Mouse (Mus musculus) adrenal gland, adult 18-20 months (tissue): Measurements from ENCODE around the gene Igsf8. TPM values are rescaled to one million over a fixed set of nuclear protein-coding genes. Genes with fewer than 3 reads are reported as not detected.
A peak's percentile ranks its signal among the peaks of the same experiment; 100 is the strongest.

Experiments used
- DNase-seq, 2 experiments: peaks; one replicate each; pipeline ENCODE4 v3.0.0; 2021 to 2022; ENCODE audit warnings: low spot score in 2 of 2
- total RNA-seq, 2 experiments: library from RNA; stranded (reverse); gene quantifications; 1 replicate in 1 of 2; 2 replicates in 1 of 2; pipeline ENCODE4 v1.2.3; 2021

The Igsf8 gene
- total RNA-seq, 2 experiments from 2014 or later = 20.8 to 27.8 TPM

DNA sequence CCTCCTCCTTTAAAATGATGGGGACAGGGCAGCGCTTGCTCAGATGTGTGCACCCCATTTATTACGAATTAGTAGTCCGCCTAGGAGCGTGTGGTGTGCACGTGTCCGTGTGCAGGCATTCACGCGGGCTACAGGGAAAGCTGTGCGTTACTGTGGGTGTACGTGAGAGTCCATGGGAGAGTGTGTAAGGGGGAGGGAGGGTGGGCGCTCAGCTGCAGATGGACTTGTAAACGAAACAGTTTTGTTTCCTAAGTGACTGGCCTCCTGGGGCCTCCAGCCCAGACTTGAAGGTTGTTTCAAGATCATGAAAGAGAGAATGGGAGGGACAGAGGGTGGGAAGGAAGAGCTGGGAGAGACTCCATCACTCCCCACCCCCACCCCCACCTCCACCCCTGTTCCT, 39.7 kb downstream of the Igsf8 start:
- no peak for DNase-seq

GRCm38 (mm10) chr1:172302311-172302710, 40.9 kb downstream of the Igsf8 start:
- no peak for DNase-seq

- DNase-seq = no peak
Measured at GRCm38 (mm10) chr1:172302851-172303250, 41.4 kb downstream of the Igsf8 start.

DNA sequence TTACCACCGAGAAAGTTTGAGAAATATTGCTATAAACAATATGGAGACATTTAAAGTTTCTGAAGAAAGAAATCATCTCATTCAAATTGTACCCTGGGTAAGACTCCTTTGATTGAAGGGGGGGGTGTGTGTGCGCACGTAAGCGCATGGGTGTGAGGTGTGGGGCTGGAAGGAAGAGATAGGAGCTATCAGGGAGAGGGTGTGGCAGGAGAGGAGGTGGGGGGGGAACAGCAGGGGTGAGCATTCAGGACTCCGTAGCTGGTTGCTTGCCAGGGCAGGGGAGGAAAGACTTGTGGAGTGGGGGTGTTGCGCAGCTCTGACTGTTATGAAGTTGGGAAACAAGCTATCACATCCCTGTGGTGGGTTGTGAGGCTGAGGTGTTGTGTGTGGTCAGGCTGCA, 43.0 kb downstream of the Igsf8 start:
- DNase-seq = no peak

DNA sequence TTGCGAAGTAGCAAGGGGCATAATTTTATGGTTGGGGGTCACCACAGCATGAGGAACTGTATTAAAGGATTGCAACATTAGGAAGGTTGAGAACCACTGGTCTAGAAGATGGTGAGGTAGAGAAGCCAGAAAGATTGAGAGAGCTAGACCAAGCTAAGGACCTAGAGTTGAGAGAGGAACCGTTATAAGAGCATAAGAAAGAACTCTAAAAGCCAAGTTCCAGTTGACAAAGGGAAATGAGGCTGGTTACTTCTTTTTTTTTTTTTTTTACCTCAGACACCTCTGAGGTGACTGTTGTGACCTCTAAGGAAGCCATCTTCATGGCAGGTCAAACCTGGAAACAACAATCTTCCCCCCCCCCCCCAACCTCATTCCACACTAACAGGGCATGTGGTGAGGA, 43.7 kb downstream of the Igsf8 start:
- no peak for DNase-seq

DNA sequence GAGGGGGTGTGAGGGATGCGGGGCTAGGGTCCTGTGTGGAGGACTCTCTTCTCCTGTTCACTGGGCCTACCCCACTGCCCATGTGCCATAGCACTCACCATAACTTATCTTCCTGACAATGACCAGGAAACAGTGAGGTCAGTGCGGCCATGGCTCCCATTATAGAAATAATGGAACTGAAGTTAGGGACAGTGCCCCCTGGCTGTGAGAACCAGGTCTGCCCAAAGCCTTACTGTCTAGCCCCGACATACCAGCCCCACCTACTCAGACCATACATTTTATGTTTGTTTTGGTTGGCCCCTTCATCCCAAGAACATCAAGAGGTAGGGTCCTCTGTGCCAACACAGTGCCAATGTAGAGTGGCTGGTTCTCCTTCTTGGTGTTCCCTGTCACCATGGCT, 44.2 kb downstream of the Igsf8 start:
- DNase-seq = no peak

GRCm38 (mm10) chr1:172306196-172306595, 44.8 kb downstream of the Igsf8 start:
- no peak for DNase-seq

- DNase-seq = no peak
Measured at GRCm38 (mm10) chr1:172306885-172307284, 45.4 kb downstream of the Igsf8 start.

DNA sequence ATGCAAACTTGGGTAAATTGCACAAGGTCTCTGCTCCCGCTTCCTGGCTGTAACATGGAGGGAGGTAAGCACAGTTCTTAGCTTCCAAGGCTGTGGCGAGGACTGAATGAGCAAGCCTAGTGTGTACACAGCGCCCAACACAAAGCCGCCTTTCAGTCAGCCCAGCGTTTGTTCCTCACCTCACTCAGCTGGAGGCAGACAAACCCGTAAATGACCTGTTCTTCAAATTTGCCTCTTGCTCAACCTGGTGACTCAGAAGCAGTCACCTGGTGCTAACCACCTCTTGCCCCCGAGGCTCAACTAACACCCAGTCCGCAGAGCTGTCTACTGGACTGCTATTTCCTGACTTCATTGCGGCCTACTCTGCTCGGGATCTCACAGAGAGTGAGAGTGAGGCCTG, 46.5 kb downstream of the Igsf8 start:
- DNase-seq = no peak

DNA sequence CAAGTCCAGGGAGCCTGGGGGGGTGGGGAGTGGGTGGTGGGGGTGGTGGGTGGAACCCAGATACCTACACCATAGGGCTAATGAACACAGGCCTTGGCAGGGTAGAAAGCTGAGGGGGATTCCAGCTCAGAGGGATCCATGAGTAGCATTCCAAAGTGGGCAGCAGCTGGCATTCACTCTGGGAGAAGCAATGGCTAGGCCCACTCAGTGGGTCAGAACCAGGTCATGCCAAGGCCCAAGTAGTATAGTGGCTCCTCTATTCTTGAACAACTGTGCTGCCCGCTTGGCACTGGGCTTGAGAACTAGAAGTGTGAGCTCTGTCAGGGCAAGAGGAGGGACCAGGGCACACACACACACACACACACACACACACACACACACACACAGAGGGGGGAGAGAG, 47.0 kb downstream of the Igsf8 start:
- no peak for DNase-seq

DNA sequence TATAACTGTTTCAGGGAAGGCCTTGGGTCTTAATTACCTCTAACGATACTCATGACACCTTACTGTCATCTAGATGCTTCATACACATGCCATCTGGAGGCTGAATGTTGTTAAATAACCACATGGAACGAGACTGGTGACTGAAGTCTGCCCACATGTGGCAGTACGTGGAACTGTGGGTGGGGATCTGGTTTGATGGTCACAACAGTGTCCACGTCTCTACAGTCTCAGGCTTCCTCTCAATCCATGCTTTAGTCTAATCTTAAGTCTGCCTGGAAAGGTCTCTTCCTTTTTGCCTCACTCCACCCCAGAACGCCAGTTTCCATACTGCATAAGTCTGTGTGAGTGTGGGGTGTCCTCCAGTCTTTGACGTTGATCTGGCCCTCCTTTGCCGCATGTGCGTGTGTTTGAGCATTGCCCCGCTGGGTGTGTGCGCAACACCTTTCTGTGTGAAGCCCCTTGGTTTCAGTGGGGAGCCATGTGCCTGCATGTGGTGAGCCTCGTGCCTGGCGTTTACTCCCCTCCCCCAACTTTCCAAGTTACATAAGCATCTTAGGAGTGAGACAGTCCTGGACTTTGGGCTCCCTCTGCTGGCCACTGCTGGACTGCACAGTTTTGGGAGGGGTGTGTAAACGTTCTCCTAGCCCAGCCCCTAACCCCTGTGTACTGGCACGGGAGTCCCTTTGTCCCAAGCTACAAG, 48.4 kb downstream of the Igsf8 start:
- DNase-seq = peak; percentile 91

GRCm38 (mm10) chr1:172311248-172311906, 49.9 kb downstream of the Igsf8 start:
- DNase-seq = peak; percentile 45 to 57

GRCm38 (mm10) chr1:172311921-172312767, 50.7 kb downstream of the Igsf8 start:
- DNase-seq = peak; percentile 84 to 86

DNA sequence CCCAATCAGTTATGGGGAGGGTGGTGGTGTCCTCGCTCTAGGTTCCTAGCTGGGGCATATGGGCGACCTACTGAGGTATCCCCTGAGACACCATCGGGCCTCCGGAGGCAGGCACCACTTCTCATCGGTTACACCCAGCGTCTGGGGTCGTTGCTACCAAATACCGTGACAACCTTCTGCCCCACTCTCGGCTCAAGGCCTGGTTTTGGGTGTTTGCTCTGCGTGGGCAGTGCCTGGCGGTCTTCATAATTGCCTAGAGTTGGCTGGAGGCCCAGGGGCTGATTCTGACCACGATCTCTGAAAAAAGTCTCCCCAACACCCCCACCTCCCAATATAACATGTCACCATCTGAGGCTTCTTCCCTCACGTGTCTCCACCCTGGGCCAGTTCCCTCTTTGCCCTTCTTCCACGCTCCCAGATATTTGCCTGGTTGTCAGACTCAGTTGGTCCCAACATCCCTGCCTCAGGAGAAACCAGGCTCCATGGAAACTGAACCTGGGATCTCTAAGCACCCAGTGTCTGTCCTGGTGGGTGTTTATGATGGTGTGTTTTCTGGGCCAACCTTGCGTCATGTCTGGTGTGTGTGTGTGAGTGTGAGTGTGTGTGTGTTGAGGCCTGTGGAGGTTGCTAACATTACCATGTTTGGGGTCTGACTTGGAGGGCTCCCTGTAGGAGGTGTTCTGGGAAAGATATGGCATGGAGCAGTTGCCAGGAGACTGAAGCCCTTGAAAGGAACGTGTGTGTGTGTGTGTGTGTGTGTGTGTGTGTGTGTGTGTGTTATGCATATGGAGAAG, 51.5 kb downstream of the Igsf8 start:
- peak in 1 of 2 experiments; percentile 29 for DNase-seq

GRCm38 (mm10) chr1:172313613-172314411, 52.4 kb downstream of the Igsf8 start:
- no peak for DNase-seq

DNA sequence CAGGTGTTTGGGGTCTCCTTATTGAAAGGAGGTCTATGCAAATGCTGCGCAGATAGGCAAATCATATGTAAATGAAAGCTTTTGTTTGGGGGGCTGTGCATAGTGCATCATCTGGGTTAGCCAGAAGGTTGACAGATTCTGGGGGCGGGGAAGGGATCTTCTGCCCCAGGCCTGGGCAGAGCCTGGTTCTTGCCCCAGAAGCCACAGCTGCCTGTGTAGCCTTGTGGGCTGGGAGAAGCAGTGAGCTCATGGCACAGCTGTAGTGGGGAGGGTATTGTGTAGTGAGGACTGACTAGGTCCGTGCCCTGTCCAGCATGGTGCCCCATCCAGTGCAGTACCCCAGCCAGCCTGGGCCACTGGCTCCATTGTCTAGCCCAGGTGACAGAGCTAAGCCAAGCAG, 53.5 kb downstream of the Igsf8 start:
- peak in 1 of 2 experiments; percentile 18 for DNase-seq

DNA sequence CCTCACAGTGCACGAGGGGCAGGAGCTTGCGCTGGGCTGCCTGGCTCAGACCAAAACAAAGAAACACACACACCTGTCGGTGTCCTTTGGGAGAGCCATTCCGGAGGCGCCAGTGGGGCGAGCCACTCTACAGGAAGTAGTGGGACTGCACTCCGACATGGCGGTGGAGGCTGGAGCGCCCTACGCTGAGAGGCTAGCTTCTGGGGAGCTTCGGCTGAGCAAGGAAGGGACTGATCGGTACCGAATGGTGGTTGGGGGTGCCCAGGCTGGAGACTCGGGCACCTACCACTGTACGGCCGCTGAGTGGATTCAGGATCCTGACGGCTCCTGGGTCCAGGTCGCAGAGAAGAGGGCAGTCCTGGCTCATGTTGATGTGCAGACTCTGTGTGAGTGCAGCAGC, 56.0 kb downstream of the Igsf8 start:
- DNase-seq = no peak

DNA sequence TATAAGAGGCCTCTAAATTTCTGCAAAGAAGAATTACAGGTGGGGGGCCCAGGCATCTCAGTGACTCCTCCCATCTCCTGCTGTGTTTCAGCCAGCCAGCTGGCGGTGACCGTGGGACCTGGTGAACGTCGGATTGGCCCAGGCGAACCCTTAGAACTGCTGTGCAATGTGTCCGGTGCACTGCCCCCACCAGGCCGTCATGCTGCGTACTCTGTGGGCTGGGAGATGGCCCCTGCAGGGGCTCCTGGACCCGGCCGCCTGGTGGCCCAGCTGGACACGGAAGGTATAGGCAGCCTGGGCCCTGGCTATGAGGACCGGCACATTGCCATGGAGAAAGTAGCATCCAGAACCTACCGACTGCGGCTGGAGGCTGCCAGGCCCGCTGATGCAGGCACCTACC, 56.5 kb downstream of the Igsf8 start:
- no peak for DNase-seq

- no peak for DNase-seq
Measured at GRCm38 (mm10) chr1:172318424-172319035, 57.1 kb downstream of the Igsf8 start.

- no peak for DNase-seq
Measured at GRCm38 (mm10) chr1:172319346-172319745, 57.9 kb downstream of the Igsf8 start.
